Mouse (Mus musculus) CH12.LX (cell line): ENCODE measurements at regions not wholly inside any gene's neighbourhood (a gene's known extent, or its start where the extent isn't known, plus 50 kb on each side); places are given as distances from the start of the nearest gene placed in this dataset.

ENCODE experiments used
- DNase-seq: peaks from one replicate; pipeline ENCODE4 v3.0.0-alpha.2; 2013; ENCODE audit errors: extremely low read depth
- H3K27ac ChIP-seq: 2 replicates; pipeline ENCODE4 v1.5.1; 2012; ENCODE audit warnings: low read depth, mild to moderate bottlenecking, control low read depth, moderate library complexity; ENCODE audit not compliant: insufficient read depth
- H3K27me3 ChIP-seq: replicated peaks from 2 replicates; pipeline ENCODE3; 2012; ENCODE audit warnings: inconsistent platforms
- H3K36me3 ChIP-seq, 2 experiments: replicated peaks in 1 of 2; 2 replicates each; pipeline versions ENCODE3 to v1.6.1; 2012; ENCODE audit warnings: inconsistent platforms in 1 of 2, low read length in 1 of 2, mild to moderate bottlenecking in 1 of 2, mixed read lengths in 1 of 2, moderate library complexity in 1 of 2; ENCODE audit not compliant: control insufficient read depth in 1 of 2, insufficient read depth in 1 of 2
- H3K4me1 ChIP-seq, 2 experiments: 2 replicates each; pipeline ENCODE4 v1.6.1; 2012; ENCODE audit warnings: inconsistent platforms in 1 of 2, moderate library complexity in 1 of 2; ENCODE audit not compliant: insufficient read depth in 2 of 2, control insufficient read depth in 1 of 2
- H3K4me2 ChIP-seq: 2 replicates; pipeline ENCODE4 v1.6.1; 2012; ENCODE audit warnings: low read depth, mild to moderate bottlenecking, control low read depth; ENCODE audit not compliant: poor library complexity, insufficient read depth, severe bottlenecking
- H3K4me3 ChIP-seq, 3 experiments: fragments of 150-350 bp in 1 of 3; sonication (generic) in 1 of 3; replicated peaks in 1 of 3; 2 replicates each; pipeline versions ENCODE3 to v1.5.1; 2011 to 2012; ENCODE audit warnings: low read depth in 2 of 3, low read length in 2 of 3, mild to moderate bottlenecking in 2 of 3, moderate library complexity in 2 of 3, control low read depth in 1 of 3, improper control_type of control experiment in 1 of 3, inconsistent platforms in 1 of 3, mixed read lengths in 1 of 3; ENCODE audit not compliant: poor library complexity in 1 of 3
- H3K79me2 ChIP-seq: replicated peaks from 2 replicates; pipeline ENCODE4 v1.6.1; 2012; ENCODE audit warnings: mild to moderate bottlenecking, moderate library complexity; ENCODE audit not compliant: control insufficient read depth, poor library complexity, insufficient read depth, severe bottlenecking; ENCODE audit errors: extremely low read depth
- H3K9ac ChIP-seq: 2 replicates; pipeline ENCODE4 v1.6.1; 2012; ENCODE audit warnings: low read depth, mild to moderate bottlenecking, control low read depth, moderate library complexity; ENCODE audit not compliant: insufficient read depth
- H3K9me3 ChIP-seq: replicated peaks from 2 replicates; pipeline ENCODE3; 2012; ENCODE audit warnings: low read length, inconsistent platforms, mixed read lengths
- CHD1 ChIP-seq: IDR thresholded peaks from 2 replicates; pipeline ENCODE4 v1.6.1; 2012; ENCODE audit warnings: low read depth, low read length, improper control_type of control experiment, inconsistent platforms
- CHD2 ChIP-seq: IDR thresholded peaks from 2 replicates; pipeline ENCODE4 v1.6.1; 2011; ENCODE audit warnings: low read length, improper control_type of control experiment
- CTCF ChIP-seq, 2 experiments: IDR thresholded peaks in 1 of 2; conservative IDR thresholded peaks in 1 of 2; 2 replicates each; pipeline ENCODE4 v1.5.1; 2011 to 2012; ENCODE audit warnings: low read depth in 2 of 2, low read length in 2 of 2, improper control_type of control experiment in 1 of 2, inconsistent platforms in 1 of 2, mild to moderate bottlenecking in 1 of 2, moderate library complexity in 1 of 2
- ELF1 ChIP-seq: IDR thresholded peaks from 2 replicates; pipeline ENCODE4 v1.6.1; 2014; ENCODE audit warnings: low read depth, mild to moderate bottlenecking, inconsistent platforms, low read length, improper control_type of control experiment
- EP300 ChIP-seq: IDR thresholded peaks from 2 replicates; pipeline ENCODE4 v1.6.1; 2011; ENCODE audit warnings: low read length, improper control_type of control experiment
- ETS1 ChIP-seq: conservative IDR thresholded peaks from 2 replicates; pipeline ENCODE4 v1.6.1; 2012; ENCODE audit warnings: low read depth, mild to moderate bottlenecking, inconsistent platforms, low read length, improper control_type of control experiment, moderate library complexity
- HCFC1 ChIP-seq: IDR thresholded peaks from 2 replicates; pipeline ENCODE4 v1.6.1; 2012; ENCODE audit warnings: low read depth, mild to moderate bottlenecking, inconsistent platforms, low read length, improper control_type of control experiment
- JUND ChIP-seq: conservative IDR thresholded peaks from 2 replicates; pipeline ENCODE4 v1.6.1; 2011; ENCODE audit warnings: low read depth, low read length, improper control_type of control experiment
- MAX ChIP-seq: IDR thresholded peaks from 2 replicates; pipeline ENCODE4 v1.6.1; 2011; ENCODE audit warnings: low read length, improper control_type of control experiment
- MEF2A ChIP-seq: IDR thresholded peaks from 2 replicates; pipeline ENCODE4 v1.6.1; 2014; ENCODE audit warnings: low read depth, mild to moderate bottlenecking, inconsistent platforms, low read length, improper control_type of control experiment, borderline replicate concordance
- NELFE ChIP-seq: IDR thresholded peaks from 2 replicates; pipeline ENCODE4 v1.6.1; 2011; ENCODE audit warnings: low read depth, low read length, improper control_type of control experiment
- NRF1 ChIP-seq: IDR thresholded peaks from 2 replicates; pipeline ENCODE4 v1.6.1; 2014; ENCODE audit warnings: low read depth, mild to moderate bottlenecking, inconsistent platforms, low read length, improper control_type of control experiment, moderate library complexity
- RAD21 ChIP-seq: IDR thresholded peaks from 2 replicates; pipeline ENCODE4 v1.6.1; 2011; ENCODE audit warnings: low read depth, mild to moderate bottlenecking, low read length, improper control_type of control experiment, moderate library complexity
- RCOR1 ChIP-seq: conservative IDR thresholded peaks from 2 replicates; pipeline ENCODE4 v1.6.1; 2012; ENCODE audit warnings: low read depth, mild to moderate bottlenecking, inconsistent platforms, low read length, improper control_type of control experiment
- SMC3 ChIP-seq: IDR thresholded peaks from 2 replicates; pipeline ENCODE4 v1.6.1; 2011; ENCODE audit warnings: low read depth, low read length, improper control_type of control experiment
- TBP ChIP-seq: conservative IDR thresholded peaks from 2 replicates; pipeline ENCODE4 v1.6.1; 2011; ENCODE audit warnings: low read depth, low read length, improper control_type of control experiment
- TCF12 ChIP-seq: IDR thresholded peaks from 2 replicates; pipeline ENCODE4 v1.6.1; 2014; ENCODE audit warnings: low read depth, mild to moderate bottlenecking, inconsistent platforms, low read length, improper control_type of control experiment
- ZKSCAN1 ChIP-seq: IDR thresholded peaks from 2 replicates; pipeline ENCODE4 v1.6.1; 2012; ENCODE audit warnings: low read depth, inconsistent platforms, low read length, improper control_type of control experiment, borderline replicate concordance
- dilution Hi-C: fragments of 300-500 bp; cut with MboI; formaldehyde crosslinking; loops from 2 replicates; pipeline ENCODE4 v1.14.3; 2020; ENCODE audit warnings: low sequenced_read_pairs; ENCODE audit not compliant: extremely low pct_unique_long_range_greater_than_20kb, extremely low pct_ligation_motif_present
- in situ Hi-C: fragments of 300-500 bp; cut with MboI; formaldehyde crosslinking; loops from 3 replicates; pipeline ENCODE4 v1.14.3; 2019; ENCODE audit warnings: low sequenced_read_pairs, low pct_ligation_motif_present, low pct_unique_long_range_greater_than_20kb, mixed read lengths

DNA sequence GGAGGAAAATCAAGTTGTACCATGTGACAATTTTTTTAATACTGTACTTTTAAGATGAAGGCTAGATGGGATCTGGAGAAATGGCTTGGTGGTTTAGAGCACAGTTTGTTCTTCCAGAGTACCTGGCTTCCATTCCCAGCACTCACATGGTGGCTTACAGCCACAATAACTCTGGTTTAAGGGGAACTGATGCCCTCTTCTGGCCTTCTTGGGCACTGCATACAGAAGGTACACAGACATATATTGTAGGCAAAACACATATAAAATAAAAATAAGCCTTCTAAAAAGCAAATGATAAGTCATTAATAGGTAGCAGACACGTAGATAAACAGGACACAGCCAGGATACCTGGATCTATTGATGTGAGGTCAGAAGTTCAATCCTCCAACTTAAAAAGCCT is 56.3 kb upstream of the Tnrc6a start:
- in situ Hi-C loops (no loop called here), dilution Hi-C loops (no loop called here)
- Histone ChIP-seq H3K79me2 (no peaks in the 10 kb centered on the region), H3K9me3 (no peaks in the 10 kb centered on the region), H3K27me3 (no peaks in the 10 kb centered on the region), H3K9ac (no peak overlapping the region), H3K4me1 (no peaks in the 10 kb centered on the region), H3K4me2 (no peak overlapping the region), H3K27ac (no peak overlapping the region), H3K36me3 (no peaks in the 10 kb centered on the region), H3K4me3 (no peak overlapping the region)
- no peak for DNase-seq
- TF ChIP-seq SMC3 (peak; percentile 9; the same call in 1 of the 2 replicates), CTCF (conservative IDR thresholded peaks at IDR 0.05 in 1 of 2, IDR thresholded peaks at IDR 0.05 in 1 of 2; ENCODE audit: low read depth in 2 of 2, low read length in 2 of 2) (peak in 1 of 2 experiments; percentile 39; a peak in 2 of 4 replicates), RAD21 (peak; percentile 10), MAX (no peak), RCOR1 (no peak), NELFE (no peak)

DNA sequence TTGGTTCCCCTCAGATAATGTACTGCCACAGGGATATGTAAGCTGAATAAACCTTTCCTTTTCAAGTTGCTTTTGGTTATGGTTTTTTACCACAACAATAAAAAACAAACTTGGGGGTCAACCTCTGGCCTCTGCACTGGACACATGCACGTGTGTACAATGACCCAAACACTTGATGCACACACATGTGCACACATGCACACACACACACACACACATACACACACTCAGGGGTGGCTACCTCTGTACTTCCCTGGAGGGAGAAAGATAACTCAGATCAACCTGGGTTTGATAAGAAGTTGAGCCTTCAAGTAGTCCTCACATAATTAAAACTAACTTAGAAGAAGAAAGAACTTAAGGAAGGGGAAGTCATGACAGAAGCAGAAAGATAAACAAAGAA is 55.4 kb upstream of the Tnrc6a start:
- in situ Hi-C loops, result no loop called here
- no peak overlapping the region for H3K4me3 ChIP-seq
- H3K79me2 ChIP-seq, result no peaks in the 10 kb centered on the region
- dilution Hi-C loops, result no loop called here
- H3K9me3 ChIP-seq, result no peaks in the 10 kb centered on the region
- no peak overlapping the region for H3K9ac ChIP-seq
- H3K36me3 ChIP-seq, result no peaks in the 10 kb centered on the region
- H3K27me3 ChIP-seq, result no peaks in the 10 kb centered on the region
- no peak overlapping the region for H3K27ac ChIP-seq
- no peak overlapping the region for H3K4me2 ChIP-seq
- no peak for TF ChIP-seq CHD2
- TF ChIP-seq NRF1, result no peak
- no peak for TF ChIP-seq NELFE
- TF ChIP-seq EP300, result no peak
- no peak for TF ChIP-seq HCFC1
- no peak for TF ChIP-seq RCOR1
- no peak for TF ChIP-seq JUND
- no peak for TF ChIP-seq ZKSCAN1
- no peak for TF ChIP-seq TCF12
- no peak for TF ChIP-seq CTCF (conservative IDR thresholded peaks at IDR 0.05 in 1 of 2, IDR thresholded peaks at IDR 0.05 in 1 of 2; ENCODE audit: low read depth in 2 of 2, low read length in 2 of 2)
- TF ChIP-seq ELF1, result no peak
- no peak for TF ChIP-seq CHD1
- no peak for TF ChIP-seq MEF2A
- no peak for TF ChIP-seq ETS1
- no peak for TF ChIP-seq TBP
- no peak for TF ChIP-seq MAX
- TF ChIP-seq, all 38 proteins: peak for 0
- DNase-seq, result no peak
- H3K4me1 ChIP-seq, result no peaks in the 10 kb centered on the region
